ENCODE assay signal across 9 mouse cellular contexts in the genomic region with DNA sequence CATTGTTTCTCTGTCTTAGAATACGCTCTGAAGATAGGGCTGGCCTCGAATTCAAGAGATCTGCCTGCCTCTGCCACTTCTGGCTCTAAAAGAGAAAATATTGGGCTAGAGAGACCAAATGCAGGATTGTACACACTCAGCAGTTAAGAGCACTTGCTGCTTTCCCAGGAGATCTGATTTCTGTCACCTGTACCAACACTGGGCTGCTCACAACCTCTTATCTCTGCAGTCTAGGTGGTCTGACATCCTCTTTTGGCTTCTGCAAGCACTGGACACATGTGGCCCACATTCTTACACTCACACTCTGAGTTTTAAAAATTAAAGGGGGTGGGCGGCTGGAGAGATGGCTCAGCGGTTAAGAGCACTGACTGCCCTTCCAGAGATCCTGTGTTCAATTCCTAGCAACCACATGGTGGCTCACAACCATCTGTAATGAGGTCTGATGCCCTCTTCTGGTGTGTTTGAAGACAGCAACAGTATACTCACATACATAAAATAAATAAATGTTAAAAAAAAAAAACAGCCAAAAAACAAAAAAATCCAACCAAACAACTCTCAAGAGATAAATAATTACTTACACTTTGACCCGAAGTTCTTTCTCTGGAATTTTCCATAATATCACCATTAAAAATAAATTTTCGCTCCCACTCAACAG. TPM values are rescaled to one million over a fixed set of nuclear protein-coding genes. Genes with fewer than 3 reads are reported as not detected.
A peak's percentile ranks its signal among the peaks of the same experiment; 100 is the strongest.
DNase-seq lines count a peak whose midpoint lies in the region; ATAC-seq and TF ChIP-seq lines count a peak whose summit lies in the region.
"Had no signal": no experiment of that assay in that cellular context is flagged by ENCODE, and none has a peak within 500 bp of the region (broad histone marks: within the 10 kb centered on the region; RNA-seq: fewer than 3 reads in every experiment).

No protein-coding gene starts in this region.

- no peak for TF ChIP-seq EP300 in lung, postnatal 0 days (IDR thresholded peaks at IDR 0.05)

- peaks cover 18% of the 10 kb centered on the region; the same call in 1 of the 2 replicates for H3K36me3 ChIP-seq in lung, postnatal 0 days (ENCODE audit: insufficient read depth, low read length)
- H3K36me3 ChIP-seq in forebrain, embryonic 12.5 days (replicated peaks): peaks cover 52% of the 10 kb centered on the region
- peaks cover 50% of the 10 kb centered on the region for H3K36me3 ChIP-seq in limb, embryonic 13.5 days
- H3K36me3 ChIP-seq in stomach, embryonic 15.5 days: peaks cover 29% of the 10 kb centered on the region

- peak overlapping the region; percentile 88 for H3K4me2 ChIP-seq in lung, postnatal 0 days (replicated peaks; ENCODE audit: low read depth, low read length)
- H3K4me2 ChIP-seq in forebrain, embryonic 12.5 days: peak overlapping the region; percentile 88
- H3K4me2 ChIP-seq in limb, embryonic 13.5 days (replicated peaks): peak overlapping the region; percentile 91
- peak overlapping the region; percentile 92 for H3K4me2 ChIP-seq in stomach, embryonic 15.5 days

- peaks cover 10% of the 10 kb centered on the region for H3K4me1 ChIP-seq in lung, postnatal 0 days (ENCODE audit: insufficient read depth, low read depth, low read length)
- peaks cover 30% of the 10 kb centered on the region for H3K4me1 ChIP-seq in forebrain, embryonic 12.5 days
- peaks cover 47% of the 10 kb centered on the region for H3K4me1 ChIP-seq in limb, embryonic 13.5 days
- H3K4me1 ChIP-seq in stomach, embryonic 15.5 days: peaks cover 16% of the 10 kb centered on the region

- H3K9me3 ChIP-seq in lung, postnatal 0 days (ENCODE audit: low read length): no peaks in the 10 kb centered on the region
- no peaks in the 10 kb centered on the region for H3K9me3 ChIP-seq in forebrain, embryonic 12.5 days
- no peaks in the 10 kb centered on the region for H3K9me3 ChIP-seq in limb, embryonic 13.5 days
- H3K9me3 ChIP-seq in stomach, embryonic 15.5 days: no peaks in the 10 kb centered on the region

- no peak for DNase-seq in lung, postnatal 0 days (ENCODE audit: low spot score)
- DNase-seq in lung, postnatal 4 days: no peak
- no peak for DNase-seq in layer of hippocampus, adult 9-11 months
- no peak for DNase-seq in embryo, embryonic 10.5 days (ENCODE audit: low spot score)
- DNase-seq: thymus, postnatal 36 days had no signal

- H3K4me3 ChIP-seq in lung, postnatal 0 days (ENCODE audit: low read depth, low read length): peak overlapping the region; percentile 51; the same call in 1 of the 2 replicates
- H3K4me3 ChIP-seq in forebrain, embryonic 12.5 days (replicated peaks): peak overlapping the region; percentile 94
- H3K4me3 ChIP-seq in limb, embryonic 13.5 days: peak overlapping the region; percentile 93
- H3K4me3 ChIP-seq in stomach, embryonic 15.5 days (replicated peaks): peak overlapping the region; percentile 89

- H3K27ac ChIP-seq in lung, postnatal 0 days (ENCODE audit: low read length): no peak overlapping the region
- no peak overlapping the region for H3K27ac ChIP-seq in forebrain, embryonic 12.5 days
- no peak overlapping the region for H3K27ac ChIP-seq in limb, embryonic 13.5 days
- H3K27ac ChIP-seq in stomach, embryonic 15.5 days: no peak overlapping the region

- whole genome bisulfite sequencing in lung, postnatal 0 days: 58% methylated on average over 6 of the region's 6 CpGs
- WGBS in forebrain, embryonic 12.5 days: 74% methylated on average over 6 of the region's 6 CpGs
- 69% methylated on average over 6 of the region's 6 CpGs for WGBS in limb, embryonic 13.5 days
- 69% methylated on average over 6 of the region's 6 CpGs for WGBS in stomach, embryonic 15.5 days

- peak; percentile 33; the same call in 1 of the 2 replicates for TF ChIP-seq CTCF in lung, postnatal 0 days (IDR thresholded peaks at IDR 0.05)

- ATAC-seq in lung, postnatal 0 days: no peak
- no peak for ATAC-seq in forebrain, embryonic 12.5 days (ENCODE audit: low FRiP score)
- no peak for ATAC-seq in limb, embryonic 13.5 days (ENCODE audit: low FRiP score, low read depth)
- no peak for ATAC-seq in stomach, embryonic 15.5 days (ENCODE audit: insufficient read depth, low FRiP score, low read depth)
- no peak for ATAC-seq in monocyte, adult 5-6 weeks (replicated peaks; ENCODE audit: insufficient number of reproducible peaks, low FRiP score, low TSS enrichment, poor library complexity, severe bottlenecking)

- no peak overlapping the region; the same call in 1 of the 2 replicates for H3K9ac ChIP-seq in lung, postnatal 0 days (replicated peaks; ENCODE audit: low read depth)
- peak overlapping the region; percentile 91 for H3K9ac ChIP-seq in forebrain, embryonic 12.5 days
- H3K9ac ChIP-seq in limb, embryonic 13.5 days: peak overlapping the region; percentile 93
- H3K9ac ChIP-seq in stomach, embryonic 15.5 days: peak overlapping the region; percentile 86; the same call in 1 of the 2 replicates

- no peaks in the 10 kb centered on the region for H3K27me3 ChIP-seq in lung, postnatal 0 days (replicated peaks; ENCODE audit: insufficient read depth, low read length)
- H3K27me3 ChIP-seq in forebrain, embryonic 12.5 days: no peaks in the 10 kb centered on the region
- no peaks in the 10 kb centered on the region for H3K27me3 ChIP-seq in limb, embryonic 13.5 days
- H3K27me3 ChIP-seq in stomach, embryonic 15.5 days (replicated peaks): no peaks in the 10 kb centered on the region

RNA-seq across cellular contexts. Expression of a gene that starts 1.3 kb away (rescaled TPM):
- 64.3 and 70.1 TPM in 2 replicates for polyA plus RNA-seq in lung, postnatal 0 days (2015; fragmentation: Nextera tagmentation; extraction: Ambion mirVana)
- 220 and 228 TPM in 2 replicates for polyA plus RNA-seq in forebrain, embryonic 12.5 days (2016; fragmentation: Nextera tagmentation; extraction: Ambion mirVana)
- polyA plus RNA-seq in limb, embryonic 13.5 days (2015; fragmentation: Nextera tagmentation; extraction: Ambion mirVana): 193 and 195 TPM in 2 replicates
- polyA plus RNA-seq in stomach, embryonic 15.5 days (2015; fragmentation: Nextera tagmentation; extraction: Ambion mirVana): 166 and 173 TPM in 2 replicates
- 97.0 to 158 TPM (median 136 TPM) in 3 replicates for total RNA-seq in monocyte, adult 5-6 weeks (2017)

RNA-seq across cellular contexts. Expression of a gene that starts 25.7 kb away (rescaled TPM):
- polyA plus RNA-seq in lung, postnatal 0 days (2015; fragmentation: Nextera tagmentation; extraction: Ambion mirVana): 52.4 and 58.3 TPM in 2 replicates
- 91.5 and 106 TPM in 2 replicates for polyA plus RNA-seq in forebrain, embryonic 12.5 days (2016; fragmentation: Nextera tagmentation; extraction: Ambion mirVana)
- 91.8 and 99.0 TPM in 2 replicates for polyA plus RNA-seq in limb, embryonic 13.5 days (2015; fragmentation: Nextera tagmentation; extraction: Ambion mirVana)
- 92.0 and 94.2 TPM in 2 replicates for polyA plus RNA-seq in stomach, embryonic 15.5 days (2015; fragmentation: Nextera tagmentation; extraction: Ambion mirVana)
- 597 to 769 TPM (median 623 TPM) in 3 replicates for total RNA-seq in monocyte, adult 5-6 weeks (2017)

RNA-seq across cellular contexts. Expression of a gene that starts 52.3 kb away (rescaled TPM):
- polyA plus RNA-seq in lung, postnatal 0 days (2015; fragmentation: Nextera tagmentation; extraction: Ambion mirVana): 34.2 and 37.4 TPM in 2 replicates
- polyA plus RNA-seq in forebrain, embryonic 12.5 days (2016; fragmentation: Nextera tagmentation; extraction: Ambion mirVana): 103 and 104 TPM in 2 replicates
- polyA plus RNA-seq in limb, embryonic 13.5 days (2015; fragmentation: Nextera tagmentation; extraction: Ambion mirVana): 75.2 and 77.2 TPM in 2 replicates
- polyA plus RNA-seq in stomach, embryonic 15.5 days (2015; fragmentation: Nextera tagmentation; extraction: Ambion mirVana): 72.1 and 77.8 TPM in 2 replicates
- total RNA-seq in monocyte, adult 5-6 weeks (2017): 41.9 to 65.7 TPM (median 44.2 TPM) in 3 replicates
